Mouse (Mus musculus) liver, adult 2 months (tissue): Measurements from ENCODE around the gene Szt2.

ENCODE experiments used
- CTCF ChIP-seq: fragments of 200-500 bp; IDR thresholded peaks from 2 replicates; pipeline ENCODE4 v1.5.1; 2011; ENCODE audit warnings: low read depth, low read length, control low read depth
- POLR2A ChIP-seq: fragments of 200-500 bp; IDR thresholded peaks from 2 replicates; pipeline ENCODE4 v1.6.1; 2011; ENCODE audit warnings: low read length, control low read depth; ENCODE audit not compliant: insufficient read depth; ENCODE audit errors: extremely low read depth

GRCm38 (mm10) chr4:118445088-118445487 lies 36.0 kb upstream of the Szt2 start:
- TF ChIP-seq CTCF (no peak), POLR2A (no peak)
